Comparison of ENCODE assay signal across 23 mouse cellular contexts in genomic region chr15:30275721-30276120, GRCm38 (mm10).
A peak's percentile ranks its signal among the peaks of the same experiment; 100 is the strongest.
DNase-seq lines count a peak whose midpoint lies in the region; ATAC-seq and TF ChIP-seq lines count a peak whose summit lies in the region.
"Had no signal": no experiment of that assay in that cellular context is flagged by ENCODE, and none has a peak within 500 bp of the region (broad histone marks: within the 10 kb centered on the region; RNA-seq: fewer than 3 reads in every experiment).

No protein-coding gene starts in this region.

- no peaks in the 10 kb centered on the region for H3K9me3 ChIP-seq in hindbrain, embryonic 14.5 days (ENCODE audit: control insufficient read depth, low read length)
- no peaks in the 10 kb centered on the region for H3K9me3 ChIP-seq in hindbrain, embryonic 16.5 days (ENCODE audit: control insufficient read depth, low read length)
- no peaks in the 10 kb centered on the region for H3K9me3 ChIP-seq in forebrain, embryonic 13.5 days (replicated peaks)
- no peaks in the 10 kb centered on the region for H3K9me3 ChIP-seq in forebrain, embryonic 16.5 days (ENCODE audit: control insufficient read depth, low read length)
- H3K9me3 ChIP-seq: heart, embryonic 10.5 days; heart, embryonic 13.5 days had no signal

- no peak for TF ChIP-seq CTCF in brain, embryonic 14.5 days (IDR thresholded peaks at IDR 0.05; ENCODE audit: borderline replicate concordance, extremely low read depth, insufficient read depth, insufficient read length)
- TF ChIP-seq CTCF in gastrocnemius, adult 2 months (IDR thresholded peaks at IDR 0.05): no peak

- DNase-seq in hindbrain, embryonic 14.5 days (ENCODE audit: low spot score): no peak
- peak; percentile 79 for DNase-seq in brain, embryonic 14.5 days (ENCODE audit: low read depth)
- DNase-seq in layer of hippocampus, adult 8-10 months (ENCODE audit: low spot score in 2 of 2): no peak
- no peak for DNase-seq in gastrocnemius, adult 2 months
- DNase-seq in spleen, postnatal 4 days (ENCODE audit: low spot score in 2 of 2): no peak
- DNase-seq: adrenal gland, postnatal 10 days; adrenal gland, postnatal 36 days; cerebellum, adult 11-12 months; cerebellum, adult 9-10 months; cerebellum, postnatal 14 days; gastrocnemius, postnatal 10 days; gastrocnemius, postnatal 36 days; heart, adult 2 months; heart, postnatal 14 days; heart, postnatal 4 days; kidney, adult 2 months had no signal

- H3K4me3 ChIP-seq in hindbrain, embryonic 14.5 days (replicated peaks; ENCODE audit: low read length): no peak overlapping the region
- no peak overlapping the region for H3K4me3 ChIP-seq in hindbrain, embryonic 16.5 days (ENCODE audit: low read length)
- H3K4me3 ChIP-seq in forebrain, embryonic 13.5 days: no peak overlapping the region
- H3K4me3 ChIP-seq in forebrain, embryonic 16.5 days (replicated peaks; ENCODE audit: low read length): no peak overlapping the region
- H3K4me3 ChIP-seq in gastrocnemius, adult 2 months: no peak overlapping the region
- H3K4me3 ChIP-seq: heart, adult 2 months; heart, embryonic 10.5 days; heart, embryonic 13.5 days had no signal

- WGBS in hindbrain, embryonic 14.5 days: 63% methylated on average over 5 of the region's 5 CpGs
- WGBS in hindbrain, embryonic 16.5 days: 50% methylated on average over 5 of the region's 5 CpGs
- WGBS in forebrain, embryonic 13.5 days: 22% methylated on average over 5 of the region's 5 CpGs
- 12% methylated on average over 5 of the region's 5 CpGs for WGBS in forebrain, embryonic 16.5 days

- no peaks in the 10 kb centered on the region for H3K27me3 ChIP-seq in hindbrain, embryonic 14.5 days (ENCODE audit: control insufficient read depth, insufficient read depth, low read length)
- H3K27me3 ChIP-seq in hindbrain, embryonic 16.5 days (replicated peaks; ENCODE audit: control insufficient read depth, insufficient read depth, low read length): no peaks in the 10 kb centered on the region
- no peaks in the 10 kb centered on the region for H3K27me3 ChIP-seq in forebrain, embryonic 13.5 days
- no peaks in the 10 kb centered on the region for H3K27me3 ChIP-seq in forebrain, embryonic 16.5 days (replicated peaks; ENCODE audit: control insufficient read depth, insufficient read depth, low read length)
- H3K27me3 ChIP-seq: heart, embryonic 13.5 days had no signal

- ATAC-seq in hindbrain, embryonic 14.5 days (ENCODE audit: low FRiP score): peak; percentile 54; the same call in 1 of the 2 replicates
- no peak; the same call in 1 of the 2 replicates for ATAC-seq in hindbrain, embryonic 16.5 days
- peak; percentile 72 for ATAC-seq in forebrain, embryonic 13.5 days
- ATAC-seq in forebrain, embryonic 16.5 days: peak; percentile 53
- ATAC-seq: activated CD4-positive, CD25-positive, alpha-beta regulatory T cell, adult 4 months; intestine, postnatal 0 days had no signal

- no peak overlapping the region for H3K27ac ChIP-seq in hindbrain, embryonic 14.5 days
- no peak overlapping the region for H3K27ac ChIP-seq in hindbrain, embryonic 16.5 days (ENCODE audit: low read depth, low read length)
- no peak overlapping the region for H3K27ac ChIP-seq in forebrain, embryonic 13.5 days
- H3K27ac ChIP-seq in forebrain, embryonic 16.5 days (ENCODE audit: low read length): no peak overlapping the region; the same call in 1 of the 2 replicates
- no peak overlapping the region for H3K27ac ChIP-seq in gastrocnemius, adult 2 months
- H3K27ac ChIP-seq: heart, adult 2 months; heart, embryonic 10.5 days; heart, embryonic 13.5 days had no signal

- H3K9ac ChIP-seq in hindbrain, embryonic 14.5 days: no peak overlapping the region
- H3K9ac ChIP-seq in hindbrain, embryonic 16.5 days (ENCODE audit: low read depth, low read length): no peak overlapping the region
- no peak overlapping the region for H3K9ac ChIP-seq in forebrain, embryonic 13.5 days
- H3K9ac ChIP-seq in forebrain, embryonic 16.5 days (replicated peaks; ENCODE audit: low read depth, low read length): no peak overlapping the region
- H3K9ac ChIP-seq: heart, embryonic 13.5 days had no signal

- H3K36me3 ChIP-seq in hindbrain, embryonic 14.5 days (replicated peaks; ENCODE audit: control insufficient read depth, insufficient read depth): no peaks in the 10 kb centered on the region
- no peaks in the 10 kb centered on the region for H3K36me3 ChIP-seq in hindbrain, embryonic 16.5 days (ENCODE audit: control insufficient read depth, insufficient read depth, low read length)
- no peaks in the 10 kb centered on the region for H3K36me3 ChIP-seq in forebrain, embryonic 13.5 days (ENCODE audit: poor library complexity, severe bottlenecking)
- H3K36me3 ChIP-seq in forebrain, embryonic 16.5 days (ENCODE audit: control insufficient read depth, insufficient read depth): no peaks in the 10 kb centered on the region
- H3K36me3 ChIP-seq: heart, embryonic 10.5 days; heart, embryonic 13.5 days had no signal

- no peak for TF ChIP-seq POLR2A in brain, embryonic 14.5 days (IDR thresholded peaks at IDR 0.05; ENCODE audit: borderline replicate concordance, extremely low read depth, insufficient read depth, insufficient read length, poor library complexity, severe bottlenecking)

- no peaks in the 10 kb centered on the region for H3K4me1 ChIP-seq in hindbrain, embryonic 14.5 days (replicated peaks; ENCODE audit: control insufficient read depth, insufficient read depth, low read length)
- no peaks in the 10 kb centered on the region; the same call in 1 of the 2 replicates for H3K4me1 ChIP-seq in hindbrain, embryonic 16.5 days (ENCODE audit: control insufficient read depth, insufficient read depth, low read depth, low read length)
- H3K4me1 ChIP-seq in forebrain, embryonic 13.5 days: peaks cover 45% of the 10 kb centered on the region
- peaks cover 22% of the 10 kb centered on the region for H3K4me1 ChIP-seq in forebrain, embryonic 16.5 days (replicated peaks; ENCODE audit: control insufficient read depth, insufficient read depth, low read length)
- H3K4me1 ChIP-seq: heart, embryonic 10.5 days; heart, embryonic 13.5 days had no signal

- intact Hi-C loops in gastrocnemius, adult 2 months (cut with DNase I): no loop called here

- H3K4me2 ChIP-seq in hindbrain, embryonic 14.5 days (replicated peaks): no peak overlapping the region
- no peak overlapping the region for H3K4me2 ChIP-seq in hindbrain, embryonic 16.5 days (ENCODE audit: low read length)
- peak overlapping the region; percentile 1 for H3K4me2 ChIP-seq in forebrain, embryonic 13.5 days
- peak overlapping the region; percentile 13; the same call in 1 of the 2 replicates for H3K4me2 ChIP-seq in forebrain, embryonic 16.5 days (ENCODE audit: low read length)
- H3K4me2 ChIP-seq: heart, embryonic 13.5 days had no signal

Comparison
In these comparisons a context has a peak if more than half of its experiments do, and no peak if none do; other contexts are left out.
1. H3K4me2 ChIP-seq: peak in forebrain, embryonic 13.5 days (single experiment) and forebrain, embryonic 16.5 days (single experiment); none in hindbrain, embryonic 14.5 days (single experiment) and hindbrain, embryonic 16.5 days (single experiment).